Mouse (Mus musculus) retina, adult 2 months (tissue): ENCODE measurements around the gene Rps23.

Experiments
- DNase-seq: peaks from one replicate; pipeline ENCODE4 v3.0.0-alpha.2; 2012; ENCODE audit warnings: low read depth, low spot score

Rps23 gene

GRCm38 (mm10) chr13:90933256-90933655 is 10.5 kb downstream of the Rps23 start:
- DNase-seq, result no peak

GRCm38 (mm10) chr13:90935852-90936251 is 13.1 kb downstream of the Rps23 start:
- DNase-seq, result no peak

- DNase-seq, result no peak
Measured at GRCm38 (mm10) chr13:90939192-90939591, 16.4 kb downstream of the Rps23 start.

GRCm38 (mm10) chr13:90939600-90939999 is 16.8 kb downstream of the Rps23 start:
- DNase-seq, result no peak

GRCm38 (mm10) chr13:90958894-90959293 is 36.1 kb downstream of the Rps23 start:
- DNase-seq, result peak; percentile 49

- no peak for DNase-seq
Measured at GRCm38 (mm10) chr13:90960591-90960990, 37.8 kb downstream of the Rps23 start.

- DNase-seq, result no peak
Measured at GRCm38 (mm10) chr13:90962836-90963760, 40.3 kb downstream of the Rps23 start.

GRCm38 (mm10) chr13:90964511-90964910 is 41.8 kb downstream of the Rps23 start:
- DNase-seq, result no peak

- DNase-seq, result no peak
Measured at GRCm38 (mm10) chr13:90965996-90966395, 43.2 kb downstream of the Rps23 start.

- DNase-seq, result peak; percentile 55
Measured at GRCm38 (mm10) chr13:90967422-90967821, 44.7 kb downstream of the Rps23 start.

GRCm38 (mm10) chr13:90968940-90969339 is 46.2 kb downstream of the Rps23 start:
- DNase-seq, result no peak

GRCm38 (mm10) chr13:90970259-90971017 is 47.7 kb downstream of the Rps23 start:
- DNase-seq, result no peak

- DNase-seq, result no peak
Measured at GRCm38 (mm10) chr13:90973409-90973808, 50.7 kb downstream of the Rps23 start.
